Mouse (Mus musculus) frontal cortex, postnatal 14 days (tissue): ENCODE results near the gene Olfr527.

Experiments used
- DNase-seq, 2 experiments: peaks; one replicate each; pipeline ENCODE4 v3.0.0; 2022; ENCODE audit warnings: low spot score in 2 of 2

Olfr527 gene

GRCm38 (mm10) chr7:140333717-140334116 lies at the start of gene Olfr527:
Olfr527 (plus strand) TSS chr7:140334017.
- DNase-seq, result no peak

DNA sequence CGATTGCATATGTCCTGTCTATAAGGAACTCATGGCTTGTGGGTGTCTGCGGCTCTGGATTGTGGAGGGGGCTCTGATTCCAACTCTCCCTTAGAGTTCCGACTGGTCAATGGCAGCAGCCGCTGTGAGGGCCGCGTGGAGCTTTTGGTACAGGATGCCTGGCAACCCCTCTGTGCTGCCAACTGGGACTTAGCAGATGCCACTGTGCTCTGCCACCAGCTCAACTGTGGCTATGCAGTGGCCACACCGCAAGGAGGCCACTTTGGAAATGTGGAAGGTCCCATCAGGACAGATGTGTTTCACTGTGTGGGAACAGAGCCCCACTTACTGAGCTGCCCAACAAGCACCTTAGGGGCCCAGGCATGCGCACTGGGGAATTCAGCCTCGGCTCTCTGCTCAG lies 38.1 kb upstream of the Olfr527 start:
- DNase-seq, result no peak

GRCm38 (mm10) chr7:140296876-140297275 lies 36.9 kb upstream of the Olfr527 start:
- DNase-seq, result no peak

DNA sequence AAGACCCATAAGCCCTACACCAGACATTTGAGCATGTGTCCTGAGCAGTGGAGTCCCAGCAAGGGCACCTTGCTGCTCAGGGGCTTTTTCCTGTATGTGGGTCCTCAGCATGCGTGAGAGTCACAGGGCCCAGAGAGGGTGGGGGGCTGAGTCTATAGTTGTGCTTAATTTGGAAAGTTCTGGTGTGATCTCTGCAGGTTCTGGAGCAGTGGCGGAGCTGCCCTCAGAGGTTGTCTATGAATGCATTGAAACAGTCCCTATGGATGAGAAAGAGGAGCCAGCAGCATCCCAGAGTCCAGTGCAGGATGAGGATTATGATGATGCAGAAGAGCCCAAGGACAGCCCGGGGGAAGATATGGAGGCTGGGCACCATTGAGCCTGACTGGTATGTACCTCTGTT lies 34.4 kb upstream of the Olfr527 start:
- DNase-seq, result no peak

DNA sequence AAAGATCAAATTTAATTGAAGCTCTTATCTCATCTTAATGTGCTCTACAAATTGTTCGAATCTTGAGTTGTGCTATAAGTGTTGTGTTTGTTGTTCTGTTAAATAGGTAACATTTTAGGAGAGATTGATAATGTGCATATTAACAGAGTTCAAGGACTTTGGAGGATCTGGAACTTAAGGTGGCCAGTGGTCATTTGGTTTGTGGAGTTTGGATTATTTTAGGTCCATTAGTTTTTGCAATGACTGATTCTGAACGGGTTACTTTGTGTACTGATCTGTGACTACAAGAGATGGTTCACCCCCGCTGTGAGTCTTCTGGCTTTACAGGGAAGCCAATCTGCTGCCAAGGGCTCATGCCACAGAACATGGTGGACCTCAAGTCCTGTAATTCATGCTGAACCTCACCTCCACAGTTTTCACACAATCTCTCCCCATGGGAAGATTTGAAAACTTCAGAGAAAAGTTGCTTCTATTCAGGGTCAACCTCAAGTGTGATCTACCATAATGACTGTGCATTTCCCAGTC lies 13.9 kb upstream of the Olfr527 start:
- DNase-seq, result no peak

GRCm38 (mm10) chr7:140320558-140320957 lies 13.3 kb upstream of the Olfr527 start, which contains the start of gene Olfr525:
Olfr525 (plus strand) TSS chr7:140320858.
- no peak for DNase-seq

DNA sequence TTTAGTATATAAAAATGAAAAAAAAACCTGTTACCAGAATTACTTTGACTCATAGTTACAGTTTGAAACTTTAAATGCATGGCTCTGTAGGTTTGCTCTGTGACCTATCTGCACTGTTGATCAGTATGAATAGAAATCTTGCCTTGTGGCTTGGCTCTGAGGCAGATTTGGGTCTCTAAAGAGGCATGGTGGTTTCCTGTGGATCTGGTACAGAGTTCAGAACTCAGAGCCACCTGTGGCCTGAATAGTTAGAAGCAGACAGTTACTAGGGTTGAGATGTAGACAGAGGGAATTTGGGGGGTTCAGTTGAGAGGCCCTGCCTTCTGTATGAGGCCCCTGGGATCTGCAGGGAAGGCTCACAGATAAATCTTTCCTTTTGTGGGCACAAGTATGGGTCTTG lies 12.7 kb upstream of the Olfr527 start:
- no peak for DNase-seq

DNA sequence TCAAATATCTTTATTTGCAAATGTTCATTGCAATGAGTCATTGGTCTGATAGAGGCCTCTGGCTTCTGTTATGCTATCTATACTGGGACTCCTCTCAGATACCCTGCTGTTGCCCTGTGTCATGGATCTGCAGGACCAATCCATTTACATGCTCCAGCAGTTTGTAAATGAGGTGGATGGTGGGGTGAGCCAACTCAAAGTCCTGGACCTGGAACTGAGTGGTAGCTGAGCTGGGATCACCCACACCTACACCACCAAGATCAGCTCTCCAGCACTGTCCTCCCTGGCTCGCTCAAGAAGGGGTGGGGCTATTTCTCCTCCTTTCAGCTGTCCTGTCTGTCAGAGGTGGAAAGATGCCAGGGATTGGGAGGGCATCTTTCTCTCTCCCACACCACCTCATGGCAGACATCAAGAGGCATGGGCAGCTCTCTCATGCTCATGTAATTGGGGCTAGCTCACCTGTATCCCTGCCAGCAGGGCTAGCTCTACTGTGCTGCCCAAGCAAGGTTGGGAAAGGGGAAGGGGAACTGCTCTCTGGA lies 4.0 kb upstream of the Olfr527 start:
- DNase-seq, result no peak

DNA sequence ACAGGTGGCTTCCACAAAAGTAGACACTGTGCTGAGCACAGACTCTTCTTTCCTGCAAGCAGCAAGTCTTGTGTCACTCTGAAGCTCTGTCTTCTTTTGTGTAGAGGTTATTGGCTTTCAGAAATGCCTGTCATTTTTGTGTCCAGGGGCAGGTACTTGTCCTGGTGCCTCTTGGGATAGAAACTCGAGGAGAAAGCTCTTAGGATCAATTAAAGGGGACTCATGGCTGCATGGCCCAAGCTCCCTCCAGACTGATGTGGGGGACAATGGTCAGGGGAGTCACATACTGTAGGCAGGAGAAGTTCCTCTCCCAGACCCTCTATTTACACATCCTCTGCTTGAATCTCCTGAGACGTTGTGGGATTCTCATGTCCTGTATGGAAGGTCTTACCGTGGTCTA lies 27.8 kb downstream of the Olfr527 start, which contains the start of gene Olfr60:
TSS of gene Olfr60 (minus strand) at position 101 of the 400 bp plus-strand sequence.
- no peak for DNase-seq

- no peak for DNase-seq
Observed at GRCm38 (mm10) chr7:140374300-140374699, 40.5 kb downstream of the Olfr527 start.

- DNase-seq, result no peak
Observed at GRCm38 (mm10) chr7:140376231-140376630, 42.4 kb downstream of the Olfr527 start, which contains the start of gene Olfr530. Olfr530 (minus strand) TSS chr7:140376331.

DNA sequence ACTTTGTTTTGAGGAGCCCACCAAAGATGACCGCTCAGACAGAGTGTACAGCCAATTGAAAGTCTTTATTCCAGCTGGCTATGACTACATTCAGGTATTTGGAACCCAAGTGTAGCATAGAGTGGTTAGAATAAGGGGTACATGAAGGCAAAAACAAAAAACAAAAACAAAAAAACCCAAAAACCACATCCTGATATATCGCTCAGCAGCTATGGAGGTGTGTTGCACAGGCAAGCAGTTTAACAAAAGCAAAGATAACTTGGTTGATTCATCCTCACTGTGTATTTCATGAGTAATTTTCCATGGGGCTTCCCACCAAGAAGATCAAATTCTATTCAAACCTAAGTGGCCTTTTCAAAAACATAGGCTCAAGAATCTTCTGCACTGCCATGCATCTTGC lies 43.1 kb downstream of the Olfr527 start:
- no peak for DNase-seq
